Mouse (Mus musculus) embryo, embryonic 10.5 days (tissue): Measurements from ENCODE around the gene Igdcc3.

Source experiments
- DNase-seq: peaks from one replicate; pipeline ENCODE4 v3.0.0-alpha.2; 2015; ENCODE audit warnings: low spot score

Gene Igdcc3

GRCm38 (mm10) chr9:65140936-65141305, at the start of gene Igdcc3:
Gene Igdcc3, plus strand, starts transcription at chr9:65141189.
- peak; percentile 89 for DNase-seq

- no peak for DNase-seq
Observed at GRCm38 (mm10) chr9:65094237-65094636, 46.8 kb upstream of the Igdcc3 start.

DNA sequence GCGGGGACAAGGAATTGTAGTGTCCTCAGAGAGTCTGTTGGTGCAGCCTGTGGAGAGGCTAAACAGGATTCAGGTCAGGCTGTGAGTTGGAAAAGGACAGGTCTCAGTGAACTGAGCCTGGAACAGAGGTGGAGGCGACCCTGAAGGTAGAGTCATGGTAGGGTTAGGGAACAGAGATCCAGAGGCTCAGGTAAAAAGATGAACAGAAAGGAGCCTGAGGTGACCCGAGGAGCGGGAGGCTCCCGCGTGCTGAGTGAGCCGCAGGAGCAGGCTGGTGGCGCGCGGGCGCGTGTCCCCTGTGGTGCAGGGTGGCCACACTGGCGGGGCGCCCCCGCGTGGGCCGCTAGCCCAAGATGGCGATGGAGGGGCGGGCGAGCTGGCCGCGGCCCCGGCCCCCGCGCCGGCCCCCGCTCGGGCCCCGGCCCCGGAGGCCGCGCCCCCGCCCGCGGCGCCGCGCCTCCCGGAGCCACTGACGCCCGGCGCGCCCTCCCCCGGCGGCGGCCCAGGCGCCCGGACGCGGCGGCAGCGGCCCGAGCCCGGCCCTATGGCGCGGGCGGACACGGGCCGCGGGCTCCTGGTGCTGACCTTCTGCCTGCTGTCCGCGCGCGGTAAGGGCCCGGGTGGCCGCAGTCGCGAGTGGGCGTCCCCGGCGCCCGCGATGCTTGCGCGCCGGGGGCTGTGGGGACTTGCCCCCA, 39.9 kb upstream of the Igdcc3 start, which contains the start of gene Igdcc4:
TSS of gene Igdcc4 (plus strand) at position 496 of the 695 bp plus-strand sequence.
- peak; percentile 46 for DNase-seq

- DNase-seq = peak; percentile 69
Observed at GRCm38 (mm10) chr9:65101686-65102376, 39.2 kb upstream of the Igdcc3 start.

- DNase-seq = peak; percentile 81
Observed at GRCm38 (mm10) chr9:65102377-65103172, 38.4 kb upstream of the Igdcc3 start.

DNA sequence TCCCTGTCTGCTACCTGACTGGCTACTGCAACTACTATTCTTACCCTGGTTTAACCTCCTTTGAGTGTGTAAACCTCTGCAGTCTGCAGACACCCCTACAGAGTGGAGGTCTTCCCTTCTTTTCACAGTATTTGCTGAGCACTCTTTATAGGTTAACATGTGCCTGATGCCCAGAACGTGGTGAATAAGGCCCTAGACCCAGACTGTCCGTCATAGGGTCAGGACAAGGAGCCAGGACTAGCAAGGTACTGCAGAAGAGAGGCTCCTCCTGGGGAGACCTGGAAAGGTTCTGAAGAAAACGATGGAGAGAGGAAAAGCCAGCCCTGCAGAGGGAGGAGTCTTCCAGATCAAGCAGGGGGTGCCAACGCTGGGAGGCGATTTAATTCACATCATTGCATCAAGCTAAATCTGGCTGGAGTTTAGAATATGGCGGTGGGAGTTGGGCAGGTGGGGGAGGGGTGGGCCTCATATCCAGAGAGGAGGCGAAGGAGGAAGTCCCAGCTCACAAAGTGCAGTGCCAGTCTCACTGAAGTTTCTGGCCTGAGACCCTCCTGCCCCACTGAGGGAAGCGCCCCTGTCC, 37.7 kb upstream of the Igdcc3 start:
- no peak for DNase-seq

DNA sequence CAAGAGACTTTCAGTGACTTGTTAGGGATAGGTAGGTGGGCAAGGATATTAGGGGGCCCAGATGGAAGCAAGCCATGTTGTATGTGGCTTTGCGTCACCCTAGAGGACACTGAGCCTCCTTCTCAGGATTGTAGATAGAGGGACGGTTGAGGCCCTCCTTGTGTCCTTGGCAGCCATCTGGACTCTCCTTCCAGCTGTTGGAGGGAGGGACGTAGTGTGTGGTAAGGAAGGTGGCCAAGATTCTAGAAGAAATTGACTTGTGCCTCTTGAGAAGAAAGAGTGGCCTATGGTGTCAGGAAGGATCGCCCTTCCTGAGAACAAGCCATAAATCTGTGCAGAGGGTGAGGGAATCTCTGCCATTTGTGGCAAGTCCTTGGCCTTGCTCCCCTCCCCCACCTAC, 34.2 kb upstream of the Igdcc3 start:
- no peak for DNase-seq

DNA sequence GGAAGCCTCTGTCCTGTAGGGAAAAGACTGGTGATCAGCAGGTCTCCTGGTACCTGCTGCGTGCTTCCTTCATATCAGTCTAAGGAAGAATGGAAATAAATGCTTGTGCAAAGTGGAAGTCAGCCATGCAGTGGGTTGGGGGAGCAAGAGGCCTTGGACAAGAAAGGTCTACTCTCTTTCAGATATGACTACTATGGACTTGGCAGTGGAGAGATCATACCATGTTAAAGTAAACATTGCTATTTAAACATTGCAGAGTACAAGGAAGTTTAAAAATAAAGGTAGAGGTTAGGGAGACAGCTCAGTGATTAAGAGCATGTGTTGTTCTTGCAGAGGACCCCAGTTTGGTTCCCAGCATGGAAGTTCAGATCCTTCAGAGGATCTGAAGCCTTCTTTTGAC, 33.1 kb upstream of the Igdcc3 start:
- DNase-seq = no peak

- peak; percentile 75 for DNase-seq
Observed at GRCm38 (mm10) chr9:65109132-65110072, 31.6 kb upstream of the Igdcc3 start.

- no peak for DNase-seq
Observed at GRCm38 (mm10) chr9:65111698-65112097, 29.3 kb upstream of the Igdcc3 start.

DNA sequence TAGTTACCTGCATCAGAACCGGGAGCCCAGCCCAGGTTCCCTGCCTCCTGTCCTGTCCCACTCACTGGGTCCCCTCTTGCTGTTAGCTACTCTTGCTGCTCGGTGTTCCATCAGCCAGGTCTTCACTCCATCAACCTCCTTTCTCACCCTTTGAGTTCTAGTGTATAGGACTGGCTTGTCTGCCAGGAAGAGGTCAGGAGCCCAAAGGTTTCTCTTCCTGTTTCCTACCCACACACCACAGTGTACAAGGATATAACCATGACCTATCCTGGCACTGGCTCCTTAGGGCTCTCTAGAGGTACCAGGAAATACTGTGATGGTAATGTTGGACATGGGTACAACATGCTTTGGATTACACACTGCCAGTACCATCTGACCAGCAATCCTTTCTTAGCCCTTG, 27.3 kb upstream of the Igdcc3 start:
- DNase-seq = no peak

DNA sequence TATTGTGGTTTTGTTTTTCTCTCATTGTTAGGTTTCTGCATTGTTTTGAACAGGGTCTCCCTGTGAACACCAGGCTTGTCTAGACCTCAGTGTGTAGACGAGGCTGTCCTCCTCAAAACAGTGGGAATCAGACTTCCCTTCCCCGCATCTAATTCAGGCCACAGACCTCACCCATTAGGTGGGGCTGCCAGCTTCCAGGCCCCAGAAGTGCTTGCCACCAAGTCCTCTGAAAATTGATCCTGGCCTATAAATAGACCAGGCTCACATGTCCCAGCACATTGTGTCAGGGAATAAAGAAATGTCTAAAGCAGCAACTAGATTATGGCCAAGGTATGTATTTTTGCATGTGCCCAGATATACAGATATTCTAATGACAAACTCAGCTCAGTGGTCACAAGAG, 25.1 kb upstream of the Igdcc3 start:
- no peak for DNase-seq

DNA sequence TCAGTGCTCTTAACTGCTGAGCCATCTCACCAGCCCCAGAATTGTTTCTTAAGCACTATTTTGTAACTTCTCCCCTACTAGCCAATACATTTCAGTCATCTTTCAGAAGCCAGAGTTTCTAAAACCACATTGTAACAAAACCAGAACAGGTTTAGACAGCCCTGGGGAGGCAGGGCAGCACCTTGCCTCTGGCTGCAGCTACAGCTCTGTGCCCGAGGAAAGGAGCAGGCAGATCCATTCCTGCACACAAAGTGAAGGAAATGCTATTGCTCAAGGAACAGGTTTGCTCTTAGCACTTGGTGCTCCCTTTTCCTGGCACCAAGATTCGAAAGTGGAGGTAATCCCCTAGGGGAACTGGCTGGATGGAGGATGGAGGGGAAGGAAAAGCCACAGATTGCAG, 23.5 kb upstream of the Igdcc3 start:
- no peak for DNase-seq

- peak; percentile 92 for DNase-seq
Observed at GRCm38 (mm10) chr9:65120935-65121334, 20.1 kb upstream of the Igdcc3 start.

DNA sequence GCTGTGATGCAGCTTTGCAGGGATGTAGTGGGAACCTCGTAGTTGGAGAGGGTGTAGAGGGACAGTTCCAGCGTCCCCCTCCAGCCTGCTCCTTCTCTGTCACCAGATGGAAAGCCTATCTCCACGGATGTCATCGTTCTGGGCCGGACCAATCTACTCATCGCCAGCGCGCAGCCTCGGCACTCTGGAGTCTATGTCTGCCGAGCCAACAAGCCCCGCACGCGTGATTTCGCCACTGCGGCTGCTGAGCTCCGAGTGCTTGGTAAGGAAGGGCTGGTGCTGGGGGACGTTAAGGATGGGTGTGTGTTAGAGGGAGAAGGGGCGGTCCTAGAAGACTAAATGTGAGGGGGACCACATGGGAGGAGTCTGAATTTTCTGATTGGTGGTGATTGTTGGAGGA, 18.4 kb upstream of the Igdcc3 start:
- peak; percentile 24 for DNase-seq

DNA sequence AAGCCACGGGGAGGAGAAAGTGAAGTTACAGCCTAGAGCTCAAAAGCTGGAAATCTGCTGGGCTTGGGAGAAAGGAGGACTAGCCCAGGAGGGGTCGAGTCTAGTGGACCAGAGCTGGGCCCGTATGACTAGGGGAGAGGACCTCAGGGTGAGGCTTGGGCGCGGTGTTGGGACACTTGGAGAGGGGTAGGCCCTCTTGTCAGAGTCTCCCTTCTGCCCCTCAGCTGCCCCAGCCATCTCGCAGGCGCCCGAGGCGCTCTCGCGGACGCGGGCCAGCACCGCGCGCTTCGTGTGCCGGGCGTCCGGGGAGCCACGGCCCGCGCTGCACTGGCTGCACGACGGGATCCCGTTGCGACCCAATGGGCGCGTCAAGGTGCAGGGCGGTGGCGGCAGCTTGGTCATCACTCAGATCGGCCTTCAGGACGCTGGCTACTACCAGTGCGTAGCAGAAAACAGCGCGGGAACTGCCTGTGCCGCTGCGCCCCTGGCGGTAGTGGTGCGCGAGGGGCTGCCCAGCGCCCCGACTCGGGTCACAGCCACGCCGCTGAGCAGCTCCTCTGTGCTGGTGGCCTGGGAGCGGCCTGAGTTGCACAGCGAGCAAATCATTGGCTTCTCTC, 17.3 kb upstream of the Igdcc3 start:
- peak; percentile 91 for DNase-seq

GRCm38 (mm10) chr9:65128123-65128815, 12.7 kb upstream of the Igdcc3 start:
- peak; percentile 88 for DNase-seq

DNA sequence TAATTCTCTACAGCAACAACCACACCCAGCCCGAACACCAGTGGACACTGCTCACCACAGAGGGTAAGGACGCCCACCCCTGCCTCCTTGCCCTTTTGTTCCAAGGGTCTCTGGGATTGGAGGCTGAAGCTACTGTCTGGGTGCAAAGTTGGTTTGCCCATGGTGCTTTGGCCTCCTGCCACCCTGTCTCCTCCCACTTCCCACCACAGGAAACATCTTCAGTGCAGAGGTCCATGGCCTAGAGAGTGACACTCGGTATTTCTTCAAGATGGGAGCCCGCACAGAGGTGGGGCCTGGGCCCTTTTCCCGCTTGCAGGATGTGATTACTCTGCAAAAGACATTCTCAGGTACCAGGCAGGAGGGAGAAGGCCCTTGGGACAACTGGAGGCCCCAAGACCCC, 9.3 kb upstream of the Igdcc3 start:
- no peak for DNase-seq

- peak; percentile 90 for DNase-seq
Observed at GRCm38 (mm10) chr9:65133739-65134138, 7.2 kb upstream of the Igdcc3 start.

DNA sequence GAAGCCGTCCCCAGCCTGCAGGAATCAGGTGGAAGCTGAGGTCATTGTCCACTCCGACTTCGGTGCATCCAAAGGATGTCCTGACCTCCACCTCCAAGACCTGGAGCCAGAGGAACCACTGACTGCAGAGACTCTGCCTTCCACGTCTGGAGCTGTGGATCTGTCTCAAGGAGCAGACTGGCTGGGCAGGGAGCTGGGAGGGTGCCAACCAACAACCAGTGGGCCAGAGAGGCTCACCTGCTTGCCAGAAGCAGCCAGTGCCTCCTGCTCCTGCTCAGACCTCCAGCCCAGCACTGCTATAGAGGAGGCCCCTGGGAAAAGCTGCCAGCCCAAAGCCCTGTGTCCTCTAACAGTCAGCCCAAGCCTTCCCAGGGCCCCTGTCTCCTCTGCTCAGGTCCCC, 5.9 kb upstream of the Igdcc3 start:
- DNase-seq = no peak
